Mouse (Mus musculus): ENCODE results near the gene Afap1l2. TPM values are rescaled to one million over a fixed set of nuclear protein-coding genes. Genes with fewer than 3 reads are reported as not detected.

The Afap1l2 gene
- polyA plus RNA-seq, 1 experiment from 2014 or later, result 3.0 TPM

DNA sequence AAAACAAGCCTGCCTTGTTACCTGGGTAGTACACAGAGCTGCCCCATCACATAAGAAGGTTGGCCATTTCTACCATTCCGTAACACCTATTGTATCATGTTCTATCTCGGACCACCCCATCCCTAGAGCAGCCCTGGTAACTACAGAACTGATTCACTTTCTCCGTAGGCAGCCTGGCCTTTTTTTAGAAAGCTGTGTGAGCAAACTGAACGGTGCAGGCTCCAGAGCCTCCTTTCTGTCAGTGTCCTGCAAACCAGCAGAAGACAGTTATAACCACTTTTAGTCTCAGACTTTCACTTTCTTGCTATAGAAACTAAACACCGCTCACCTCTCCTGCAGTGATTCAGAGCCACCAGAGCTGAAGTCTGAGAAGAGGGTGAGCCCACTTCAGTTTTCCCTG, 7.4 kb downstream of the Afap1l2 start:
- no peaks in the 10 kb centered on the region for H3K27me3 ChIP-seq (ENCODE audit: control insufficient read depth, insufficient read depth, low read length)
- H3K4me3 ChIP-seq (ENCODE audit: low read length), result no peak overlapping the region
- 63% methylated on average over 5 of the region's 5 CpGs for WGBS
- H3K9ac ChIP-seq (ENCODE audit: low read length), result no peak overlapping the region
- H3K4me2 ChIP-seq (ENCODE audit: low read depth, low read length), result no peak overlapping the region
- peaks cover 7% of the 10 kb centered on the region; the same call in 1 of the 2 replicates for H3K4me1 ChIP-seq (ENCODE audit: control insufficient read depth, insufficient read depth, low read length)
- H3K27ac ChIP-seq (ENCODE audit: low read length), result no peak overlapping the region
- ATAC-seq (replicated peaks; ENCODE audit: extremely low read depth, insufficient read depth, low FRiP score), result no peak
- no peaks in the 10 kb centered on the region for H3K9me3 ChIP-seq (replicated peaks; ENCODE audit: control insufficient read depth, low read length)
- H3K36me3 ChIP-seq (ENCODE audit: control insufficient read depth, insufficient read depth), result no peaks in the 10 kb centered on the region

- Histone ChIP-seq H3K9me3 (replicated peaks; ENCODE audit: control insufficient read depth, low read length) (no peaks in the 10 kb centered on the region), H3K9ac (ENCODE audit: low read length) (no peak overlapping the region), H3K4me1 (ENCODE audit: control insufficient read depth, insufficient read depth, low read length) (peaks cover 7% of the 10 kb centered on the region; the same call in 1 of the 2 replicates), H3K36me3 (ENCODE audit: control insufficient read depth, insufficient read depth) (no peaks in the 10 kb centered on the region), H3K27me3 (ENCODE audit: control insufficient read depth, insufficient read depth, low read length) (no peaks in the 10 kb centered on the region), H3K27ac (ENCODE audit: low read length) (no peak overlapping the region), H3K4me2 (ENCODE audit: low read depth, low read length) (no peak overlapping the region), H3K4me3 (ENCODE audit: low read length) (no peak overlapping the region)
- no peak for ATAC-seq (replicated peaks; ENCODE audit: extremely low read depth, insufficient read depth, low FRiP score)
- WGBS, result 73% methylated on average over 2 of the region's 2 CpGs
These were observed 8.2 kb downstream of the Afap1l2 start for GRCm38 (mm10) chr19:56999781-57000180.

- Histone ChIP-seq H3K9ac (ENCODE audit: low read length) (no peak overlapping the region), H3K9me3 (replicated peaks; ENCODE audit: control insufficient read depth, low read length) (no peaks in the 10 kb centered on the region), H3K36me3 (ENCODE audit: control insufficient read depth, insufficient read depth) (no peaks in the 10 kb centered on the region), H3K27ac (ENCODE audit: low read length) (no peak overlapping the region), H3K4me1 (ENCODE audit: control insufficient read depth, insufficient read depth, low read length) (peaks cover 7% of the 10 kb centered on the region; the same call in 1 of the 2 replicates), H3K4me3 (ENCODE audit: low read length) (no peak overlapping the region), H3K27me3 (ENCODE audit: control insufficient read depth, insufficient read depth, low read length) (no peaks in the 10 kb centered on the region), H3K4me2 (ENCODE audit: low read depth, low read length) (no peak overlapping the region)
- 75% methylated on average over 2 of the region's 2 CpGs for WGBS
- ATAC-seq (replicated peaks; ENCODE audit: extremely low read depth, insufficient read depth, low FRiP score), result no peak
These were observed 9.1 kb downstream of the Afap1l2 start for GRCm38 (mm10) chr19:56998910-56999309.

DNA sequence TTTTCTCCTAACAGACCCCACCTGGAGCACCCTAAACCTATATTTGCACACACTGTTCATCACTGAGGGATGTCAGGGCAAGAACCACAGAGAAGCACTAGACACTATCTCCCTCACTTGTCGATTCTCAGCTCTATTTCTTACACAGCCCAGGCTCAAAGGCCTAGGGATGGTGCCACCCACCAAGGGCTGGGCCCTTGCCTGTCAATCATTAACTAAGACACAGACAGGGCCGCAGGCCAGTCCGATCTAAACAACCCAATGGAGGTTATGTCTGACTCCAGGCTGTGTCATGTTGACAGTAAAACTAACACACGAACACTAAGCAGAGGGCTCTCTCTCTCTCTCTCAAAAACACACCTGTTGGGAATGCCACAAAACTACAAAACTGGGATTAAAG, 9.7 kb downstream of the Afap1l2 start:
- 76% methylated on average over 4 of the region's 4 CpGs for WGBS
- Histone ChIP-seq H3K27ac (ENCODE audit: low read length) (no peak overlapping the region), H3K9ac (ENCODE audit: low read length) (no peak overlapping the region), H3K27me3 (ENCODE audit: control insufficient read depth, insufficient read depth, low read length) (no peaks in the 10 kb centered on the region), H3K4me1 (ENCODE audit: control insufficient read depth, insufficient read depth, low read length) (peaks cover 7% of the 10 kb centered on the region; the same call in 1 of the 2 replicates), H3K4me3 (ENCODE audit: low read length) (no peak overlapping the region), H3K4me2 (ENCODE audit: low read depth, low read length) (no peak overlapping the region), H3K36me3 (ENCODE audit: control insufficient read depth, insufficient read depth) (no peaks in the 10 kb centered on the region), H3K9me3 (replicated peaks; ENCODE audit: control insufficient read depth, low read length) (no peaks in the 10 kb centered on the region)
- no peak for ATAC-seq (replicated peaks; ENCODE audit: extremely low read depth, insufficient read depth, low FRiP score)

DNA sequence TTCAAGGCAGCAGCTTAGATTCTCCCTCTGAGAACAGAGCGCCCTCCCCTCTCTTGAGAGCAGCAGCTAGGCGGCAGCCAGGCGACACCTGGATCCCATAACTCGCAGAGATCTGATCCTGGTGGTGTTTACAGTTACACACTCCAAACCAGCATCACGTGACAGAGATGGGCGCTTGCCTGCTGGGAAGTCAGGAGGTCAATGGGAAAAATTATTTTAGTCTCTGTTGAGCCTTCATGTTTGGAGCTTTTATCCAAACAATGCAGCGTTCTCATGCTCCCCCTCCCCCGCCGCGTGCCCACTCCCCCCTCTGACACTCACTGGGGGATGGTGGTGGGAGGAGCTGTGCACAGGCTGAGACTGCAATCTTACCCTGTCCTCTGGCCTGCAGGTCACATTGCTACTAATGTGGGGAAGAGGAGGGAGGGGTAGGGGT, 10.8 kb downstream of the Afap1l2 start:
- Histone ChIP-seq H3K4me3 (ENCODE audit: low read length) (peak overlapping the region; percentile 14; the same call in 1 of the 2 replicates), H3K9me3 (replicated peaks; ENCODE audit: control insufficient read depth, low read length) (no peaks in the 10 kb centered on the region), H3K36me3 (ENCODE audit: control insufficient read depth, insufficient read depth) (no peaks in the 10 kb centered on the region), H3K27me3 (ENCODE audit: control insufficient read depth, insufficient read depth, low read length) (no peaks in the 10 kb centered on the region), H3K27ac (ENCODE audit: low read length) (peak overlapping the region; percentile 28; the same call in 1 of the 2 replicates), H3K4me1 (ENCODE audit: control insufficient read depth, insufficient read depth, low read length) (peaks cover 7% of the 10 kb centered on the region; the same call in 1 of the 2 replicates), H3K4me2 (ENCODE audit: low read depth, low read length) (peak overlapping the region; percentile 52), H3K9ac (ENCODE audit: low read length) (0 out of 2 replicates have a peak overlapping the region, but pooled peaks have one; percentile 14)
- ATAC-seq (replicated peaks; ENCODE audit: extremely low read depth, insufficient read depth, low FRiP score), result peak; percentile 46
- 7% methylated on average over 10 of the region's 10 CpGs for WGBS

GRCm38 (mm10) chr19:56995441-56995840, 12.6 kb downstream of the Afap1l2 start:
- no peak for ATAC-seq (replicated peaks; ENCODE audit: extremely low read depth, insufficient read depth, low FRiP score)
- no peak overlapping the region for H3K9ac ChIP-seq (ENCODE audit: low read length)
- H3K9me3 ChIP-seq (replicated peaks; ENCODE audit: control insufficient read depth, low read length), result no peaks in the 10 kb centered on the region
- no peak overlapping the region for H3K4me2 ChIP-seq (ENCODE audit: low read depth, low read length)
- H3K27ac ChIP-seq (ENCODE audit: low read length), result no peak overlapping the region
- H3K4me3 ChIP-seq (ENCODE audit: low read length), result no peak overlapping the region
- WGBS, result 74% methylated on average over 4 of the region's 4 CpGs
- peaks cover 11% of the 10 kb centered on the region for H3K4me1 ChIP-seq (ENCODE audit: control insufficient read depth, insufficient read depth, low read length)
- no peaks in the 10 kb centered on the region for H3K27me3 ChIP-seq (ENCODE audit: control insufficient read depth, insufficient read depth, low read length)
- H3K36me3 ChIP-seq (ENCODE audit: control insufficient read depth, insufficient read depth), result no peaks in the 10 kb centered on the region

- no peaks in the 10 kb centered on the region for H3K36me3 ChIP-seq (ENCODE audit: control insufficient read depth, insufficient read depth)
- no peak for ATAC-seq (replicated peaks; ENCODE audit: extremely low read depth, insufficient read depth, low FRiP score)
- no peaks in the 10 kb centered on the region for H3K27me3 ChIP-seq (ENCODE audit: control insufficient read depth, insufficient read depth, low read length)
- no peak overlapping the region for H3K9ac ChIP-seq (ENCODE audit: low read length)
- peaks cover 19% of the 10 kb centered on the region for H3K4me1 ChIP-seq (ENCODE audit: control insufficient read depth, insufficient read depth, low read length)
- 76% methylated on average over 4 of the region's 4 CpGs for WGBS
- H3K4me3 ChIP-seq (ENCODE audit: low read length), result no peak overlapping the region
- H3K9me3 ChIP-seq (replicated peaks; ENCODE audit: control insufficient read depth, low read length), result no peaks in the 10 kb centered on the region
- H3K4me2 ChIP-seq (ENCODE audit: low read depth, low read length), result no peak overlapping the region
- H3K27ac ChIP-seq (ENCODE audit: low read length), result no peak overlapping the region
These were observed 13.4 kb downstream of the Afap1l2 start for GRCm38 (mm10) chr19:56994653-56995052.

- Histone ChIP-seq H3K9me3 (replicated peaks; ENCODE audit: control insufficient read depth, low read length) (no peaks in the 10 kb centered on the region), H3K4me3 (ENCODE audit: low read length) (no peak overlapping the region), H3K4me1 (ENCODE audit: control insufficient read depth, insufficient read depth, low read length) (peaks cover 22% of the 10 kb centered on the region), H3K36me3 (ENCODE audit: control insufficient read depth, insufficient read depth) (no peaks in the 10 kb centered on the region), H3K27me3 (ENCODE audit: control insufficient read depth, insufficient read depth, low read length) (no peaks in the 10 kb centered on the region), H3K4me2 (ENCODE audit: low read depth, low read length) (no peak overlapping the region), H3K27ac (ENCODE audit: low read length) (no peak overlapping the region), H3K9ac (ENCODE audit: low read length) (no peak overlapping the region)
- 59% methylated on average over 4 of the region's 4 CpGs for WGBS
- ATAC-seq (replicated peaks; ENCODE audit: extremely low read depth, insufficient read depth, low FRiP score), result no peak
These were observed 14.3 kb downstream of the Afap1l2 start for GRCm38 (mm10) chr19:56993763-56994162.

- WGBS, result 64% methylated on average over 8 of the region's 8 CpGs
- no peak overlapping the region for H3K4me3 ChIP-seq (ENCODE audit: low read length)
- H3K27me3 ChIP-seq (ENCODE audit: control insufficient read depth, insufficient read depth, low read length), result no peaks in the 10 kb centered on the region
- no peak overlapping the region for H3K4me2 ChIP-seq (ENCODE audit: low read depth, low read length)
- no peak overlapping the region for H3K27ac ChIP-seq (ENCODE audit: low read length)
- no peaks in the 10 kb centered on the region for H3K9me3 ChIP-seq (replicated peaks; ENCODE audit: control insufficient read depth, low read length)
- no peak overlapping the region for H3K9ac ChIP-seq (ENCODE audit: low read length)
- H3K4me1 ChIP-seq (ENCODE audit: control insufficient read depth, insufficient read depth, low read length), result peaks cover 22% of the 10 kb centered on the region
- no peaks in the 10 kb centered on the region for H3K36me3 ChIP-seq (ENCODE audit: control insufficient read depth, insufficient read depth)
- no peak for ATAC-seq (replicated peaks; ENCODE audit: extremely low read depth, insufficient read depth, low FRiP score)
These were observed 15.0 kb downstream of the Afap1l2 start for GRCm38 (mm10) chr19:56992978-56993545.
